Mouse (Mus musculus) gastrocnemius, postnatal 36 days (tissue): ENCODE measurements around the gene Klf2. TPM values are rescaled to one million over a fixed set of nuclear protein-coding genes. Genes with fewer than 3 reads are reported as not detected.

Experiments used
- DNase-seq, 2 experiments: peaks; one replicate each; pipeline ENCODE4 v3.0.0; 2022
- intact Hi-C: fragments of 180-260 bp; cut with DNase I; formaldehyde crosslinking; loops from one replicate; pipeline ENCODE4 v1.15.1; 2025
- total RNA-seq, 2 experiments: library from RNA; stranded (reverse); gene quantifications; 2 replicates each; pipeline ENCODE4 v1.2.3; 2021

Gene Klf2
- total RNA-seq, 2 experiments from 2014 or later = 9.3 to 26.4 TPM

GRCm38 (mm10) chr8:72302986-72303612, 15.7 kb upstream of the Klf2 start:
- DNase-seq = no peak
- intact Hi-C loops = no loop called here

DNA sequence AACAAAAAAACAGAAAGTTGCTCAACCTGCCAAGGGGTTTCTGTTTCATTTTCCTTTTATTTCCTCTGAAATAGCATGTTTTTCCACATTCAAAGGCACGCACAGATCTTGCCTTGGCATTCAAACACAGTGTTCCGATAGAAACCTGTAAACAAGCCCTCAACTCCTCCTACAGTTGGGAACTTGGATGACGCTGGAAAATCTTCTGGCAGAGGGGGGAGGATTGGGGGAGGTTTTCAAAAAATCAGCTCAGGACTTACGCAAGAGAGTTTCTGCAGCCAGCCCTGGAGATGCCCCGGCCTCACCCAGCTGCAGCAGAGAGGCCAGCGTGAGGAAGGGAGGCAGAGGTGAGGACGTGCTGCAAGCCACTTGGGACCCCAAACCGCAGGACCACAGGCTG, 15.2 kb upstream of the Klf2 start:
- intact Hi-C loops = no loop called here
- DNase-seq = peak; percentile 60 to 74

- intact Hi-C loops = no loop called here
- no peak for DNase-seq
Measured at GRCm38 (mm10) chr8:72305210-72305905, 13.5 kb upstream of the Klf2 start, which contains the start of gene Gm10282. Gene Gm10282, minus strand, starts transcription at chr8:72305260.

DNA sequence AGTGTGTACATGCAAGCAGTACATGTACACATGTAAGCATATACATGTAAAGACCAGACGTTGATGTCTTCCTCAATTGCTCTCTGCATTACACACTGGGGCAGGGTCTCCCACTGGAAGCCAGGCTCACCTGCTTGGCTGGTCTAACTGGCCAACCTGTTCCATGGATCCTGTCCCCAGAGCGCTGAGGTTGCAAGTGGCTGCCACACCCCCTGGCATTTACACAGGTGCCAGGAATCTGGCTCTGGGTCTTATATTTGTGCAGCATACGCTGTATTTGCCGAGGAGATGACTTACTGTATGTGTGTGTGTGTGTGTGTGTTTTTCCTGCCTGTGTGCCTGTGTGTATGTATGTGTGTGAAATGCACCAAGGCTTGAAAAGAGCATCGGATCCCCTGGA, 11.9 kb upstream of the Klf2 start:
- DNase-seq = no peak
- intact Hi-C loops = no loop called here

- intact Hi-C loops = no loop called here
- DNase-seq = no peak
Measured at GRCm38 (mm10) chr8:72308276-72308675, 10.6 kb upstream of the Klf2 start.

GRCm38 (mm10) chr8:72310849-72311506, 7.9 kb upstream of the Klf2 start:
- intact Hi-C loops = no loop called here
- peak in 1 of 2 experiments; percentile 33 for DNase-seq

DNA sequence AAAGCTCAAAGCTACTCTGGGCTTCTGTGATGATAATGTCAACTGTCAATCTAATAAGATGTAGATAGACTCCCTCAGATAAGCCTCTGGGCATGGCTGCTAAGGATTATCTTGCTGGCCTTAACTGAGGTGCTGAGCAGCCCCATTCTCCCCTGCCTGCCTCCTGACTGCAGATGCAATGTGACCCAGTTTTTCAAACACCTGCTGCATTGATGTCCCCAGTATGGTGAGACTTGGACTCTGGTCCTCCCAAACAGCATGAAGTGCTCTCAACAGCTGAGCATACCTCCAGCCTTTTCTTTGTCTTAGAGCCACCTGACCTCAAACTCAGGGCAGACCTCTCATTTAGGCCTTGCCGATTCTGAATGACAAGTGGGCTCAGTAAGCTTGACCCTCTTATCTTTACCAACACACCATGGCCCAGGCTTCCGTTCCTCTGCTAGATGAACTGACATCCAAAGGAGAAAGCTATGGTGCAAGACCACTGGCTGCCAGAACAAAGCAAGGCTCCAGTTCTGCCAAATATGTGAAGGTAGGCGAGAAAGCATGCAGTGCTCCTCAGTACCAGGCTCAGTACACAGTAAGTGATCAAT, 5.8 kb upstream of the Klf2 start:
- intact Hi-C loops = no loop called here
- DNase-seq = no peak

GRCm38 (mm10) chr8:72316053-72316695, 2.7 kb upstream of the Klf2 start:
- no peak for DNase-seq
- intact Hi-C loops = no loop called here

DNA sequence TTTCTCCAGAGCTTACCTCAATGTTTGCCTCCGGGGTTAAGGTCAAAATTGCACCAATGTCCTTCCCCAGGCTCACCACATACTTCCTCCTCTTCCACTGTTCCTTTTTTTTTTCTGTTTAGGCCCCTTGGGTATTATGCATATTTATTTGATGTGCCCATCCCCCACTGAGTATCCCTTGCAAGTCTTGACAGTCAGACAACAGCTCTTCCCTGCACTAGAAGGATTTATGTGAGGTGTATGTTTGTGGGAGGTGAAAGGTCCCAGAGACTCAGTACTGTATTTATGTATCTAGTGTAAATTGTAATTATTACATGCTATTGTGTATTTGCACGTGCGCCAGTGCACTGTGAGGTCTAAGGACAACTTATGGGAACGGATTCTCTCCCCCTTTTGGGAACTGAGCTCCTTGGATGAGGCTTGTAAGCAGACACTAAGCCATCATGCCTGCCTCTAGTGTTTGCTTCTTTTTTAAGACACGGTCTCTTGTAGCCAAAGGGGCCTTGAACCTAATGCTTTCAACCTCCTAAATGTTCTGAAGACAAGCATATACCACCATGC, 1.0 kb upstream of the Klf2 start:
- no peak for DNase-seq
- intact Hi-C loops = no loop called here

- intact Hi-C loops = no loop called here
- DNase-seq = no peak
Measured at GRCm38 (mm10) chr8:72319397-72319796, 564 bp downstream of the Klf2 start.

GRCm38 (mm10) chr8:72319921-72320802, 1.3 kb downstream of the Klf2 start:
- intact Hi-C loops = no loop called here
- peak in 1 of 2 experiments; percentile 49 for DNase-seq

DNA sequence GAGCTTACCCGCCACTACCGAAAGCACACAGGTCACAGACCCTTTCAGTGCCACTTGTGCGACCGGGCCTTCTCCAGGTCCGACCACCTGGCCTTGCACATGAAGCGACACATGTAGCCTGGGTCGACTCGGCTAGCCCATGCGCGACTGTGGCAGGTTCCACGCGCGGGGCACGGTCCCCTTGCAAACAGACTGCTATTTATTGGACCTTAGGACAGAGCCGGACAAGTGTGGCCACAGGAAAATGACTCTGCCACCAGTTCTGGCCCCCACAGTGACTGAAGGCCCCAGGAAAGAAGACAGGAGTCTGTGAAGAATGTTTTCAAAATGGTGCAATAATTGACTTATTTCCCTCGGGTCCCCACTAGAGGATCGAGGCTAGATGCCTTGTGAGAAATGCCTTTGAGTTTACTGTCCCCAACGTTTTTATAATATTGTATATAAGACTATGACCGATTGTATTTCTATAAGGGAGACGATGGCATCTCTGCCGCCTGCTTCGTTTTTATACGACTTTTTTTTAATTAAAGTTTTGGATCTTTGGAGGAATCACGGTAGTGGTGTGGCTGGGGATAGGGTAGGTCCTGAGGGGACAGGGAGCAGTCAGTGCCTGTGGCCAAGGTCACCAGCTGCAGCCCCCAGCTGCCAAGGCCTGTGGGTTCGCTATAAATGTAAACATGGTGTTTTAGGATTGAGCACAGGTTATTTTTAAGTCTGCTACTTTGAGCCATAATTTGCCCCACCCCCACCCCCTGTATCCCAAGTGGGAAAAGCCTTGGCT, 2.2 kb downstream of the Klf2 start:
- DNase-seq = peak in 1 of 2 experiments; percentile 29
- intact Hi-C loops = no loop called here

- no peak for DNase-seq
- intact Hi-C loops = no loop called here
Measured at GRCm38 (mm10) chr8:72321635-72322441, 3.0 kb downstream of the Klf2 start.

DNA sequence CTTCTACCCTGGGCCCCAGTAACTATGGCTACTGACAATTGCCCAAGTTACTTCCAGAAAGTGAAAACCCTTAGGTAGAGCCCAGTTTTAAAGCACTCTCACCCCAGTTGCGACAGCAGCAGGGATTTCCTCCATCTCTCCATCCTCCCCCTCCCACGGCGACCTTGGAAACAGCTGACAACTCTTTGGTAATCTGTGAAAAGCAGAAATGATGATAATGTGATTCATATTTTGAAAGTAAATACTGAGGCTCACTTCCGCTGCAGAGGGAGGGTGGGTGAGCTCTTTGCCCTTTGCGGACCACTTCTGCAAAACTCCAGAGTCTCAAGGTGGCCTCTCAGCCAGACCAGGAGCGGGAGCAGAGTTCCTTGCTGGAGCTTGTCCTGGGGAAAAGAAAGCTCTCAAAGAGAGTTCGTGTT, 3.6 kb downstream of the Klf2 start:
- DNase-seq = peak in 1 of 2 experiments; percentile 58

DNA sequence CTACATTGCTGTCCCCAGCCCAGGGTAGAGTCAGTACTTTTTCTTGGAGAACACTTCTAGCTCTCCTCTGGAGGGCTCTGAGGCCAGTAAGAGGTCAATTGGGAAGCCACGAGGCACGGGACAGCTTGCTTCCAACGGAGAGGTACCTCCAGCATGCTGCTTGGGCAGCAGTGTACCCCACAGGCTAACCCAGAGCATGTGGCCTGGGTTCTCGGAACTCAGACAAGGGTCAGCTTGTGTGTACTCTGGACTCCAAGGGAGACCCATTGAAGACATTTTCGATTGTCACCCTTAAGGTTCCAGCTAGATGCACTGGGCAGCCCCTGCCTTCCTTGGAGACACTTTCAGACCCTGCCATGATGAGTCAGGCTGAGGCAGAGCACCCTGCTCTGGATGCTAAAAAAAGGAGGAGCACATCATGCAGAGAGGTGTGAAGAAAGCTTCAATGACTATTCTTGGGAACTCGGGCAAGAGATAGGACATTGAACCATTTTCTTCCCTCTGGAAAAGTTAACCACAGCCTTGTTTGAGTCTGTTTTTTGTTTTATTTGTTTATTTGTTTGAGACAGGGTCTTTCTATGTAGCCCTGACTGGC, 4.4 kb downstream of the Klf2 start:
- DNase-seq = no peak
- intact Hi-C loops = no loop called here

More for the DNA sequence above, 3.6 kb downstream of the Klf2 start:
- intact Hi-C loops = no loop called here

GRCm38 (mm10) chr8:72324036-72324706, 5.3 kb downstream of the Klf2 start:
- intact Hi-C loops = no loop called here
- DNase-seq = no peak

GRCm38 (mm10) chr8:72324708-72325107, 5.9 kb downstream of the Klf2 start:
- intact Hi-C loops = no loop called here
- no peak for DNase-seq
